Mouse (Mus musculus) spleen, adult 2 months (tissue): ENCODE measurements around the gene Cftr.

Experiments
- CTCF ChIP-seq: fragments of 200-500 bp; IDR thresholded peaks from 2 replicates; pipeline ENCODE4 v1.5.1; 2011; ENCODE audit warnings: mild to moderate bottlenecking, inconsistent platforms; ENCODE audit not compliant: insufficient read depth, insufficient read length, insufficient replicate concordance; ENCODE audit errors: extremely low read depth
- POLR2A ChIP-seq: fragments of 200-500 bp; IDR thresholded peaks from 2 replicates; pipeline ENCODE4 v1.6.1; 2011; ENCODE audit warnings: low read depth, low read length, inconsistent platforms

GRCm38 (mm10) chr6:18220691-18221090 is 50.2 kb downstream of the Cftr start:
- no peak for TF ChIP-seq CTCF
- no peak for TF ChIP-seq POLR2A
